Mouse (Mus musculus) right cerebral cortex, adult 2 months (tissue): ENCODE measurements around the gene Gm10401.

Source experiments
- DNase-seq, 2 experiments: peaks; one replicate each; pipeline ENCODE4 v3.0.0; 2021 to 2022; ENCODE audit warnings: low spot score in 2 of 2

Gm10401 gene

GRCm38 (mm10) chr5:115070457-115070856 lies 27.6 kb downstream of the Gm10401 start:
- DNase-seq = no peak

GRCm38 (mm10) chr5:115069611-115070010 lies 28.5 kb downstream of the Gm10401 start:
- no peak for DNase-seq

GRCm38 (mm10) chr5:115068671-115069421 lies 29.2 kb downstream of the Gm10401 start:
- no peak for DNase-seq

GRCm38 (mm10) chr5:115066245-115066644 lies 31.9 kb downstream of the Gm10401 start:
- no peak for DNase-seq

- DNase-seq = no peak
These were observed 34.7 kb downstream of the Gm10401 start for GRCm38 (mm10) chr5:115063391-115063790.

- DNase-seq = no peak
These were observed 35.5 kb downstream of the Gm10401 start for GRCm38 (mm10) chr5:115062566-115062965.

- DNase-seq = no peak
These were observed 37.1 kb downstream of the Gm10401 start for GRCm38 (mm10) chr5:115060977-115061376.

GRCm38 (mm10) chr5:115060067-115060695 lies 37.9 kb downstream of the Gm10401 start:
- no peak for DNase-seq

GRCm38 (mm10) chr5:115058584-115059297 lies 39.4 kb downstream of the Gm10401 start:
- DNase-seq = no peak

GRCm38 (mm10) chr5:115057153-115057552 lies 40.9 kb downstream of the Gm10401 start:
- no peak for DNase-seq

- no peak for DNase-seq
These were observed 42.7 kb downstream of the Gm10401 start for GRCm38 (mm10) chr5:115055418-115055817.

GRCm38 (mm10) chr5:115053791-115054396 lies 44.2 kb downstream of the Gm10401 start:
- DNase-seq = no peak

- DNase-seq = no peak
These were observed 45.5 kb downstream of the Gm10401 start for GRCm38 (mm10) chr5:115052546-115052945.

- DNase-seq = no peak
These were observed 47.3 kb downstream of the Gm10401 start for GRCm38 (mm10) chr5:115050776-115051175.

- DNase-seq = no peak
These were observed 48.4 kb downstream of the Gm10401 start for GRCm38 (mm10) chr5:115049692-115050091.
